Comparison of ENCODE assay signal across 8 mouse cellular contexts in the genomic region with DNA sequence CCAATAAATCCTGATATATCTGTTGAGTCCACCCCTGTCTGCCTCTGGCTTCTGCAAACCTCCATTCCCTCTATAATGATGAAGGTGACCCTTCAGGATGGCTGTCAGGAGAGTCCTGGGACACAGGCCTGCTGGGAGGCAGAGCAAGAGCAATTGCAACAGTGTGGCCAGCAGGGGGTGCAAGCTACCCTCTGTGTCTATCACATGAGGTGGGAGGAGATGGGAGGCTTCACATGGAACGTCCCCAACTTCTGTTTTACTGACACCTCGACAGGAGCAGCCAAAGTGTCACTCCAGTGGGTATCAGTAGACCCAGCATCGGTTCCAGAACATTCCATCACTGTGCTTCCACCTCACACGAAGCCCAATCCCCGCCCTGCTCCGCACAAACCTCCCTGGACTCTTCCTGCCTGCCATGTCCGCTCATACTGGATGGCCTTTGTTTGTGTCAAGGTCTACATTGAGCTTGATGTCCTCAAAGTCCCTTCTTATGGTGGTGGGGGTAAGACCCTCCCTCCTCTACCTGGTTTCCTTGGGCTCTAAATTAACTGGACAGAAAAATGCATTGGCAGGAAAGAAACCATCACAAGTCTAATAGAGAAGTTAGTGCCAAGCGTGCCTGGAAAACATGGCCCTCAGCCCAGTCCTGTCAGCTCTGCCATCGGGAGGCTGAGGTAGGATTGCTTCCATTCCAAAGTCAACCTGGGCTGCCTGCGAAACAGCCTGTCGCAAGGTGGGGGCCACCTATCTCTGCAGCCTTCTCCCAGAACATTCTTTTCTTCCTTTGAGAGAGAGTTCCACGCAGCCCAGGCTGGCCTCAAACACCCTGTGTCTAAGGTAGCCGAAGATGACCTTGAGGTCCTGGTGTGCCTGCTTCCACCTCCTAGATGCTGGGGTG. TPM values are rescaled to one million over a fixed set of nuclear protein-coding genes. Genes with fewer than 3 reads are reported as not detected.
DNase-seq lines count a peak whose midpoint lies in the region; ATAC-seq and TF ChIP-seq lines count a peak whose summit lies in the region.

No protein-coding gene starts in this region.

- no peaks in the 10 kb centered on the region for H3K27me3 ChIP-seq in hindbrain, embryonic 10.5 days (ENCODE audit: insufficient read depth, poor library complexity, severe bottlenecking)
- no peaks in the 10 kb centered on the region for H3K27me3 ChIP-seq in hindbrain, embryonic 14.5 days (ENCODE audit: control insufficient read depth, insufficient read depth, low read length)
- no peaks in the 10 kb centered on the region for H3K27me3 ChIP-seq in forebrain, embryonic 11.5 days (ENCODE audit: control insufficient read depth, insufficient read depth, low read length)

- no peak overlapping the region for H3K9ac ChIP-seq in hindbrain, embryonic 14.5 days
- H3K9ac ChIP-seq in forebrain, embryonic 11.5 days (ENCODE audit: low read length): no peak overlapping the region

- H3K4me2 ChIP-seq in hindbrain, embryonic 14.5 days (replicated peaks): no peak overlapping the region
- no peak overlapping the region for H3K4me2 ChIP-seq in forebrain, embryonic 11.5 days (ENCODE audit: low read depth, low read length, severe bottlenecking)

- intact Hi-C loops in heart, postnatal 36 days (cut with DNase I): loop anchor here (2.0 kb wide), 1 partner anchor 93 kb away; no protein-coding TSS in a partner anchor

- peak; percentile 77 for DNase-seq in hindbrain, embryonic 10.5 days (ENCODE audit: low spot score)
- no peak for DNase-seq in hindbrain, embryonic 14.5 days (ENCODE audit: low spot score)
- peak; percentile 78 for DNase-seq in brain, embryonic 14.5 days (ENCODE audit: low read depth)
- peak; percentile 83 for DNase-seq in forebrain, embryonic 11.5 days (ENCODE audit: low spot score)
- DNase-seq in heart, postnatal 36 days: peak; percentile 81 to 84
- peak; percentile 80 to 85 for DNase-seq in layer of hippocampus, postnatal 10 days (ENCODE audit: low spot score in 2 of 2)
- peak; percentile 62 to 77 for DNase-seq in spleen, postnatal 14 days (ENCODE audit: low spot score in 2 of 2)

- no peak for ATAC-seq in hindbrain, embryonic 14.5 days (ENCODE audit: low FRiP score)
- peak; percentile 52 for ATAC-seq in forebrain, embryonic 11.5 days (replicated peaks; ENCODE audit: low FRiP score)
- ATAC-seq in megakaryocyte progenitor cell, adult 5-6 weeks (replicated peaks; ENCODE audit: poor library complexity): peak; percentile 94

- peaks cover 5% of the 10 kb centered on the region; the same call in 1 of the 2 replicates for H3K9me3 ChIP-seq in hindbrain, embryonic 10.5 days
- H3K9me3 ChIP-seq in hindbrain, embryonic 14.5 days (ENCODE audit: control insufficient read depth, low read length): peaks cover 4% of the 10 kb centered on the region; the same call in 1 of the 2 replicates
- no peaks in the 10 kb centered on the region for H3K9me3 ChIP-seq in forebrain, embryonic 11.5 days (ENCODE audit: control insufficient read depth, low read length)

- peaks cover 13% of the 10 kb centered on the region for H3K4me1 ChIP-seq in hindbrain, embryonic 10.5 days (replicated peaks)
- H3K4me1 ChIP-seq in hindbrain, embryonic 14.5 days (replicated peaks; ENCODE audit: control insufficient read depth, insufficient read depth, low read length): no peaks in the 10 kb centered on the region
- H3K4me1 ChIP-seq in forebrain, embryonic 11.5 days (replicated peaks; ENCODE audit: control insufficient read depth, insufficient read depth, low read length): no peaks in the 10 kb centered on the region

- H3K27ac ChIP-seq in hindbrain, embryonic 10.5 days: peak overlapping the region; percentile 69
- H3K27ac ChIP-seq in hindbrain, embryonic 14.5 days: no peak overlapping the region
- H3K27ac ChIP-seq in forebrain, embryonic 11.5 days (ENCODE audit: low read depth, low read length): no peak overlapping the region

- H3K4me3 ChIP-seq in hindbrain, embryonic 10.5 days: peak overlapping the region; percentile 18; the same call in 1 of the 2 replicates
- H3K4me3 ChIP-seq in hindbrain, embryonic 14.5 days (replicated peaks; ENCODE audit: low read length): no peak overlapping the region
- no peak overlapping the region for H3K4me3 ChIP-seq in forebrain, embryonic 11.5 days (ENCODE audit: low read depth, low read length)

- no peak for TF ChIP-seq POLR2A in brain, embryonic 14.5 days (IDR thresholded peaks at IDR 0.05; ENCODE audit: borderline replicate concordance, extremely low read depth, insufficient read depth, insufficient read length, poor library complexity, severe bottlenecking)

- peak; percentile 83 for TF ChIP-seq CTCF in brain, embryonic 14.5 days (IDR thresholded peaks at IDR 0.05; ENCODE audit: borderline replicate concordance, extremely low read depth, insufficient read depth, insufficient read length)

- H3K36me3 ChIP-seq in hindbrain, embryonic 10.5 days: 0 out of 2 replicates have a peak, but pooled peaks cover 3% of the 10 kb centered on the region
- no peaks in the 10 kb centered on the region for H3K36me3 ChIP-seq in hindbrain, embryonic 14.5 days (replicated peaks; ENCODE audit: control insufficient read depth, insufficient read depth)
- H3K36me3 ChIP-seq in forebrain, embryonic 11.5 days (ENCODE audit: control insufficient read depth, insufficient read depth, low read length): no peaks in the 10 kb centered on the region

- 69% methylated on average over 13 of the region's 13 CpGs for WGBS in hindbrain, embryonic 10.5 days
- 71% methylated on average over 13 of the region's 13 CpGs for WGBS in hindbrain, embryonic 14.5 days
- 70% methylated on average over 13 of the region's 13 CpGs for WGBS in forebrain, embryonic 11.5 days

RNA-seq across cellular contexts. Expression of a gene that starts 6.7 kb away (rescaled TPM):
- polyA plus RNA-seq in hindbrain, embryonic 10.5 days (2016; fragmentation: Nextera tagmentation; extraction: Ambion mirVana): 0.75 and 1.2 TPM in 2 replicates
- 1.5 and 1.8 TPM in 2 replicates for polyA plus RNA-seq in hindbrain, embryonic 14.5 days (2014; fragmentation: Nextera tagmentation; extraction: Ambion mirVana)
- polyA plus RNA-seq in brain, embryonic 14.5 days (2012; rRNA removed): 1.4 and 1.9 TPM in 2 replicates
- polyA plus RNA-seq in forebrain, embryonic 11.5 days (2014; fragmentation: Nextera tagmentation; extraction: Ambion mirVana): 0.81 and 0.92 TPM in 2 replicates
- total RNA-seq in heart, postnatal 36 days (2021): 1 to 10 TPM; 6.5 to 8.4 TPM
- total RNA-seq in layer of hippocampus, postnatal 10 days (2021): 1 to 10 TPM; 1.6 to 1.8 TPM
- total RNA-seq in megakaryocyte progenitor cell, adult 5-6 weeks (2015): 0.29 and 0.49 TPM in 2 replicates
- 1.1 and 2.8 TPM in 2 replicates for total RNA-seq in megakaryocyte progenitor cell, adult 5-6 weeks (2017)

RNA-seq across cellular contexts. Expression of a gene that starts 8.8 kb away (rescaled TPM):
- 657 and 686 TPM in 2 replicates for polyA plus RNA-seq in hindbrain, embryonic 10.5 days (2016; fragmentation: Nextera tagmentation; extraction: Ambion mirVana)
- polyA plus RNA-seq in hindbrain, embryonic 14.5 days (2014; fragmentation: Nextera tagmentation; extraction: Ambion mirVana): 930 and 976 TPM in 2 replicates
- 593 and 631 TPM in 2 replicates for polyA plus RNA-seq in brain, embryonic 14.5 days (2012; rRNA removed)
- polyA plus RNA-seq in forebrain, embryonic 11.5 days (2014; fragmentation: Nextera tagmentation; extraction: Ambion mirVana): 551 and 582 TPM in 2 replicates
- 1,000 to 10,000 TPM; 1,389 to 1,395 TPM for total RNA-seq in heart, postnatal 36 days (2021)
- total RNA-seq in layer of hippocampus, postnatal 10 days (2021): 100 to 1,000 TPM; 692 to 694 TPM
- total RNA-seq in megakaryocyte progenitor cell, adult 5-6 weeks (2015): 441 and 471 TPM in 2 replicates
- 272 TPM in 2 replicates for total RNA-seq in megakaryocyte progenitor cell, adult 5-6 weeks (2017)

RNA-seq across cellular contexts. Expression of a gene that starts 13.5 kb away (rescaled TPM):
- 243 and 244 TPM in 2 replicates for polyA plus RNA-seq in hindbrain, embryonic 10.5 days (2016; fragmentation: Nextera tagmentation; extraction: Ambion mirVana)
- polyA plus RNA-seq in hindbrain, embryonic 14.5 days (2014; fragmentation: Nextera tagmentation; extraction: Ambion mirVana): 78.9 and 81.8 TPM in 2 replicates
- 121 and 151 TPM in 2 replicates for polyA plus RNA-seq in brain, embryonic 14.5 days (2012; rRNA removed)
- polyA plus RNA-seq in forebrain, embryonic 11.5 days (2014; fragmentation: Nextera tagmentation; extraction: Ambion mirVana): 180 and 185 TPM in 2 replicates
- total RNA-seq in heart, postnatal 36 days (2021): 100 to 1,000 TPM; 178 to 198 TPM
- total RNA-seq in layer of hippocampus, postnatal 10 days (2021): 10 to 100 TPM; 54.8 to 56.2 TPM
- total RNA-seq in megakaryocyte progenitor cell, adult 5-6 weeks (2015): 69.2 and 79.0 TPM in 2 replicates
- total RNA-seq in megakaryocyte progenitor cell, adult 5-6 weeks (2017): 154 and 169 TPM in 2 replicates

RNA-seq across cellular contexts. Expression of a gene that starts 21.0 kb away (rescaled TPM):
- 0.08 and 0.11 TPM in 2 replicates for polyA plus RNA-seq in hindbrain, embryonic 10.5 days (2016; fragmentation: Nextera tagmentation; extraction: Ambion mirVana)
- 2.9 and 4.3 TPM in 2 replicates for polyA plus RNA-seq in hindbrain, embryonic 14.5 days (2014; fragmentation: Nextera tagmentation; extraction: Ambion mirVana)
- 8.3 and 16.1 TPM in 2 replicates for polyA plus RNA-seq in brain, embryonic 14.5 days (2012; rRNA removed)
- polyA plus RNA-seq in forebrain, embryonic 11.5 days (2014; fragmentation: Nextera tagmentation; extraction: Ambion mirVana): 0.15 and 0.40 TPM in 2 replicates
- 10 to 100 TPM; 20.0 to 26.8 TPM for total RNA-seq in heart, postnatal 36 days (2021)
- total RNA-seq in layer of hippocampus, postnatal 10 days (2021): 10 to 100 TPM; 82.8 to 84.2 TPM
- not detected in 2 replicates for total RNA-seq in megakaryocyte progenitor cell, adult 5-6 weeks (2015)
- not detected in 2 replicates for total RNA-seq in megakaryocyte progenitor cell, adult 5-6 weeks (2017)

RNA-seq across cellular contexts. Expression of a gene that starts 26.3 kb away (rescaled TPM):
- polyA plus RNA-seq in hindbrain, embryonic 10.5 days (2016; fragmentation: Nextera tagmentation; extraction: Ambion mirVana): 66.0 and 76.6 TPM in 2 replicates
- 107 and 108 TPM in 2 replicates for polyA plus RNA-seq in hindbrain, embryonic 14.5 days (2014; fragmentation: Nextera tagmentation; extraction: Ambion mirVana)
- polyA plus RNA-seq in brain, embryonic 14.5 days (2012; rRNA removed): 68.2 and 69.2 TPM in 2 replicates
- polyA plus RNA-seq in forebrain, embryonic 11.5 days (2014; fragmentation: Nextera tagmentation; extraction: Ambion mirVana): 59.7 and 65.2 TPM in 2 replicates
- total RNA-seq in heart, postnatal 36 days (2021): 10 to 100 TPM; 18.1 to 19.9 TPM
- total RNA-seq in layer of hippocampus, postnatal 10 days (2021): 10 to 100 TPM; 68.5 to 80.9 TPM
- 8.3 and 10.2 TPM in 2 replicates for total RNA-seq in megakaryocyte progenitor cell, adult 5-6 weeks (2015)
- 8.2 and 10.4 TPM in 2 replicates for total RNA-seq in megakaryocyte progenitor cell, adult 5-6 weeks (2017)
